Mouse (Mus musculus): ENCODE results near the gene Ralgps1.

The Ralgps1 gene

GRCm38 (mm10) chr2:33321641-33322040 is 49.6 kb downstream of the Ralgps1 start:
- DNase-seq (ENCODE audit: low spot score): no peak

- no peak for DNase-seq (ENCODE audit: low spot score)
These were observed 50.3 kb downstream of the Ralgps1 start for GRCm38 (mm10) chr2:33321031-33321430.

- DNase-seq (ENCODE audit: low spot score): no peak
These were observed 50.7 kb downstream of the Ralgps1 start for GRCm38 (mm10) chr2:33320568-33320967.

DNA sequence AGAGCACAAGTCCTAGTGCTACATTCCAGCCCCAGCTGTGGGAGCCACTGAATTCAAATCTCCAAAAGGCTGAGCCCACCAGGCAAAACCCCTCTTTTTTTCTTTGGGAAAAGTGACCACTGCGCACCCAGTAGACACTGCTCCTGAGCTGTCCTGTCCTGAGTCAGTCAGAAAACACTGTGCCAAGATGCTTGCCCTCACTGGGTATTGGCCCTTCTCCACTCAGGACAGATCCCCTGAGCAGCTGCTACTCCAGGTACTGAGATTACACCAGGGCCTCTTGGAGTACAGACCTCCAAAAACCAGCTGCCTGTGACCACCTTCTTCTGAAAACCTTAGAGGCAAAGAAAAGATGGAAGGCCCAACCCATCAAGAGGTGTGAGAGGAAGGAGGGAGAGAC is 51.4 kb downstream of the Ralgps1 start:
- no peak for DNase-seq (ENCODE audit: low spot score)

- DNase-seq (ENCODE audit: low spot score): no peak
These were observed 51.8 kb downstream of the Ralgps1 start for GRCm38 (mm10) chr2:33319455-33319854.

- no peak for DNase-seq (ENCODE audit: low spot score)
These were observed 52.8 kb downstream of the Ralgps1 start for GRCm38 (mm10) chr2:33318491-33318964.

GRCm38 (mm10) chr2:33316516-33316915 is 54.8 kb downstream of the Ralgps1 start:
- DNase-seq (ENCODE audit: low spot score): peak; percentile 44

DNA sequence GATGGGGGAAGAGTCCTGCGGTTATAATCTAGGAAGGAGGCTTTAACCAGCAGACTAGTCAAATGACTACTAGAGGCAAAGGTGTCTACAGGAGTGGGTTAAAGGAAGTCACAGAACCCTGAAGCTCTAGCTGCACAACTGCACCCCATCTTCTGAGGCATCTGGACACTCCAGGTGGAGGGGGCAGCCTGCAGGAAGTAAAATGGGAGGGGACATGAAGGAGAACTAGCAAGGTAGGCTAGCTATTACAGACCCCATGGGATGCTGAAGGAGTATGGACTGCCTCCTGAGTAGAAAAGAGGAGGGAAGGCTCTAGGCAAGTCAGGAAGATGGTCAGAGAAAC is 55.3 kb downstream of the Ralgps1 start:
- DNase-seq (ENCODE audit: low spot score): no peak

DNA sequence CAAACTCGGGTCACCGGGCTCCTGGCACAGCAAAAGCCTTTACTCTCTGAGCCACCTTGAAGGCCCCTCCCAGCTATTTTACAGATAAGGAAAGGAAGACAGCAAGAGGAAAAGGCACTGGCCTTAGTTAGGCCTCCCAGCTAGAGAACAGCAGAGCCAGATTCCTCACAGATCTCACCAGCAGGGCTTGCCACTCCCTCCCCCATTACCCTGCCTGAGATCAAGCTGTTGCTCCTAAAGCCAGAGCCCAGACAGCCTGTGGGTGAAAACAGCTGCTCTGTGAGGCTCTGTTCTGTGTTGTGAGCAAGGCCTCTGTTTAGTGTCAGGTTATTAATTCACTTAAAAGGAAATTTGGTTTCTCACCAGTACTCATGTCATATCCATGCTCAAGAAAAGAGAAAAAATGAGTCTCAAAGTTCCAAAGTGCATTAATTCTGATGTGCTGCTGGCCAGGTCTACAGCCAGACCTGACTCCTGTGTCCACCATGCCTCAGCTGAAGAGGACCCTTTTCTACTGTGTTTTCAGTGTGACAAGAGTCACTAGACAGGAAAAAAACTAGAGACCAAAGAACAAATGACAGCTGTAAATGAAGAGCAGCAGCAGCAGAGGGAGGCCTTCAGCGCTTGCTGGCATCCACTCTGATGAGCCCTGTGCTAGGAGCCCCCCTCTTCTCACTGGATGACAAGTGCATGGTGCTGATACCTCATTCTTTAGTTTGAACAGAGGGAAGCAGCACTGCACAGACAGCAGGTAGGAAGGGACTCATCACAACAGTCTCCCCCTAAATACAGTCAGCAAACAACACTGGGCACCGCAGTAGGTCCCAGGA is 55.8 kb downstream of the Ralgps1 start:
- peak; percentile 60 for DNase-seq (ENCODE audit: low spot score)

DNA sequence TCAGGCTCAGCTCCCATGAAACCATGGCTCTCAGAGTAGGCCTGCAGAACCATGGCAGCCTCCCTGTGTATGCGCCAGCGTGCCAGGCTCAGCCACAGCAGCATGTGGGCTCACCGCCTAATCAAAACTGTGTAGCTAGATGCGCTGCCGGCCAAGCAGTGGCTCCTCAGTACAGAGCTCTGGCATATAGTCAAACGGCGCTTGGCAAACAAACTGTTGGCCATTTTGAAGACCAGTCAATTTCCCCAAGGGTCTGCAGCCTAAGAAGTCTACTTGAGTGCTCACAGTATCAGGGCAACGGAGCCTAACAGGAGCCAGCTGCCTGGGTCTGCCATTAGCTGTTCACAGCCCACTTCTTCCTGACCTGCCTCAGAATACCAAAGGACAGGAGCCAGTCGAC is 61.9 kb downstream of the Ralgps1 start:
- no peak for DNase-seq (ENCODE audit: low spot score)

DNA sequence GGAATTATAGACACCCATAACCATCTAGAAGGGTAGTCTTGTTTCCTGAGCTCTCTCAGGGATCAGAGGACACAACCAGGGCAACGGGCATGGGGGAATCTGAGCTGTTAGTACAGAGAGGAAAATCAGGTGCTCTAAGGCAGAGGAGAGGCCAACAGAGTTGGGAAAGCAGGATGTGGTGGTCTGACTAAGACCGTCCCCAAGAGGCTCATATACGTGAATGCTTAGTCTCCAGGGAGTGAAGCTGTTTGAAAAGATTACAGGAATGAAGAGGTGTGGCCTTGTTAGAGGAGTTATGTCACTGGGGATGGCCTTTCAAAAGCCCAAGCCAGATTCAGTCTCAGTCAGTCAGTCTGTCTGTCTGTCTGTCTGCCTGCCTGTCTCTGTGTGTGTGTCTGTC is 64.7 kb downstream of the Ralgps1 start:
- no peak for DNase-seq (ENCODE audit: low spot score)

- DNase-seq (ENCODE audit: low spot score): peak; percentile 24
These were observed 67.8 kb downstream of the Ralgps1 start for GRCm38 (mm10) chr2:33303416-33303947.

GRCm38 (mm10) chr2:33302828-33303227 is 68.5 kb downstream of the Ralgps1 start:
- DNase-seq (ENCODE audit: low spot score): no peak

DNA sequence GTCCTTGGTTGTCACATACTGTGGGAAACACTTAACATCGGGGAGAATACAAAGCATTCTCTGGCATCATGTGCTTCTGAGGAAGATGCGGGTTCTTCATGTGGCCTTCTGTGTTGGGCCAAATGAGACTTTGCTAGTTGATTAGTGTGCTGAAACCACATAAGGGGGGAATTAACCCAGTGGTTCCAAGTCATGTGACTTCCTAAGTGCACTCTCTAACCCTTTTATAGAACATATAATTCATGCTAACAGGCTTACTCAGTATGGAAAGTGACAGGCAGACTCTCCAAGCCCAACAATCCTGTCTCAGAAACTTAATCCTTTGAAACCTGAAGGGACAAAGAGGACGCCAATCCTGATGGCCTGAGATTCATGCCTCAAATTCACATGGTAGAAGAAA is 68.9 kb downstream of the Ralgps1 start:
- no peak for DNase-seq (ENCODE audit: low spot score)

DNA sequence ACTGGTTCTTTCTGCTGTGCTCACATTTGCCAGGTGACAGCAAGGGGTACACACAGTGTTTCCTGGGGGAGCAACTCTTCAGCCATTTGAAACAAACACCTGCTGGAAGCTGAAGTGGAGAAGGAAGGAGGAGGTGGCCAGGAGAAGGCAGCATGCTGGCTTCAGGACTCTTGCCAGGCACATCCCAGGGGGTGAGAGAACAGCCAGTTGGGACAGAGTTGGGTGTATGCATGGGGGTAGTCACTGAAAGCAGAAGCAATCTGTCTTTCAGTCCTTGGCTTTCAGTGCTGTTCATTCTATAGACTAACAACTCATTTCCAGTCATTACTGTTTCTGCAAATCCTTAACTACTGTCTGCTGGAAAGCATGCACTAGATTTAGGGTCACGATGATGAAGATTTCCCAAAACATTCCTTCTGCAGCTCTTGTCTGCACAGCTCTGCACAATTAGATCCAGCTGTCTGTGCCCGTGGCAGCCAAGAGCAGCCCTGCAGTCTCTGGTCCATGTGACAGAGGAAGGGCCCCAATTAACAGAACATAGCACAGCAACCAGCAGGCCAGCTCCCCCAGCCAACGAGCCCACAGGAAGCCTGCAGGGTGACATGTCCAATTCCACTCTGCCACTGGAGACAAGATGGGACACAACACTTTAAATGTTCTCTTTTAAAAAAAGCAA is 70.8 kb downstream of the Ralgps1 start:
- DNase-seq (ENCODE audit: low spot score): no peak

GRCm38 (mm10) chr2:33298928-33299327 is 72.4 kb downstream of the Ralgps1 start:
- no peak for DNase-seq (ENCODE audit: low spot score)

DNA sequence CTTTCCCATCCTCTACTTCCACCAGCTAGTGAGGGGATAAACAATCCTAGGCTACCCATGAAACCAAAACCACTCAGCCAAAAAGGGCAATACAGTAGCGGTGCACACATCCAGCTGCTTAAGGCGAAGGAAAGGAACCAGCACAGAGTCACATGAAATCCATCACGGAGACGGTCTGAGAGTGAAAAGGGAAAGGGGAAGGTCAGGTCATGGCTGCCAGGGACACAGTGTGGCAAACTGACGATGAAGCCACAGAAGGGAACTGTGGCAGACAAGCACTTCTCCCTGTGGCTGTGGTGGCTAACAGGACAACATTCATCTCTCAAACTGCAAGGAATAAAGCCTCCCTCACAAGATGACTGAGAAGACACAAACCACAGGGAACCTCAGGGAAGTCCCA is 76.2 kb downstream of the Ralgps1 start:
- no peak for DNase-seq (ENCODE audit: low spot score)

- DNase-seq (ENCODE audit: low spot score): no peak
These were observed 79.2 kb downstream of the Ralgps1 start for GRCm38 (mm10) chr2:33292057-33292456.

DNA sequence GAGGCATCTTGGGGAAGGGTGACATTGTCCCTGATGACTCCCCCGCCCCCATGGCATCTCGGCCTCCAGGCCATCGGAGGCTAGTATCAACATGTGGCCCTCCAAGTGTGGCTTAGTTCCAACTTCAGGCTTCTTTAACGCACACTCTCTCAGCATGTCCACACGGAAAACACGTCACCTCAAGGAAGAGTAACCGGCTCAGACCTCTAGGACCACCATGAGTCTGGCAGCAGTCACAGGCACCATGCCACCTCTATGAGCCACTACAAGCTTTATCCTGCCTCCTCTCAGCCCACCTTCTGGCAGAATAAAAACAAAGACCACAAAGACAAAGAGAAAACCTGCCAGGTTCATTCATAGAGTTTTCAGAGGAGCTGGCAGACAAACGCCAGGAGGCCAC is 80.8 kb downstream of the Ralgps1 start:
- DNase-seq (ENCODE audit: low spot score): no peak

- DNase-seq (ENCODE audit: low spot score): no peak
These were observed 82.4 kb downstream of the Ralgps1 start for GRCm38 (mm10) chr2:33288837-33289236.

GRCm38 (mm10) chr2:33283674-33284073 is 87.6 kb downstream of the Ralgps1 start:
- DNase-seq (ENCODE audit: low spot score): peak; percentile 30

DNA sequence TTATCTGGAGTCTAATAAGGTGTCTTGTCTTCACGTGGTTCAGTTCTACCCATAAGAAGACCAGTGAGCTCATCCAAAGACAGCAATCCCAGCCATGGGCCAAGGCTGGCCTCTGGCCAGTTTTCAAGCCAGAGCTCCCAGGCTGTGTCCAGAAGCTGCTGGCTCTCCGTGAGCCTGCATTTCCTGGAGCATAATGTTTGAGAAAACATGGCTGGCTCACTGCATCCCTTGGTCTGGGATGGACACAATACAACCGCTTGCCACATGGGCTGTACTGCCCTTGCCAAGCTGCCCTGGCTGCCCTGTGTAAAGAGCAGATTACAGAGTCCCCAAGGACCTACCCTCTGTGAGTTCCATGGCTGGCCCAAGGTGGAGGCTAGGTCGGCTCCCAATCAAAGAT is 88.4 kb downstream of the Ralgps1 start:
- no peak for DNase-seq (ENCODE audit: low spot score)

GRCm38 (mm10) chr2:33281807-33282206 is 89.5 kb downstream of the Ralgps1 start:
- DNase-seq (ENCODE audit: low spot score): no peak

Measured in yolk sac, embryonic 10.5 days (tissue).